Mouse (Mus musculus): ENCODE results near the gene Cyb5r3. TPM values are rescaled to one million over a fixed set of nuclear protein-coding genes. Genes with fewer than 3 reads are reported as not detected.

The Cyb5r3 gene
- polyA plus RNA-seq, 1 experiment from 2014 or later, result 148 TPM

DNA sequence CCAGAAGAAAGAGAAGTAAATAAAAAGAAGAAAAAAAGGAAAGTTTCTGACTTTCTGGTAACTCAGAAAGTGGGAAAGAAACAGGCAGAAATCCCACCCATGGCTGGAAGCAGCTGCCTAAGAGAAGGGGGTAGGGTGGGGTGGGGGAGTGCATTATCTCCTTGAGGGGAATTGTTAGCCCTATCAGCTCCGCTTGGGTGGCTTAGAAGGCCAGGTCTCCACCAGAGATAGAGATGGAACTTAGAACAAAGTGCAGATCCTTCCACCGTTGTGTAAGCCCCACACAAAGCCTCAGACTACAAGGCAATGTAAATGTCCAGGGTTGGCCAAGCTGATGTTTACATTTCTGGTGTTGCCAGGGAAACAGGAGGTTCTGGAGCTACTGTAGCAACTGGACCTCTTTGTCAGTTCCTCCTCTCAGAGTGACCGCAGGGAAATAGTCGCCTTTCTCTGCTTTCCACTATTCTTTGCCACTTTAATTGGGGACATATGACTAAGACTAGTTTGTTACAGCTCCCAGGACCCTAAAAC lies 9.5 kb upstream of the Cyb5r3 start:
- H3K4me3 ChIP-seq, result no peak overlapping the region
- H3K27ac ChIP-seq, result no peak overlapping the region
- H3K4me1 ChIP-seq, result no peaks in the 10 kb centered on the region
- no peak for ATAC-seq (ENCODE audit: low FRiP score)
- no peaks in the 10 kb centered on the region for H3K27me3 ChIP-seq
- 52% methylated on average over 4 of the region's 4 CpGs for WGBS
- no peak overlapping the region for H3K4me2 ChIP-seq (replicated peaks)
- H3K36me3 ChIP-seq, result no peaks in the 10 kb centered on the region
- no peak overlapping the region for H3K9ac ChIP-seq
- no peaks in the 10 kb centered on the region for H3K9me3 ChIP-seq (replicated peaks)

DNA sequence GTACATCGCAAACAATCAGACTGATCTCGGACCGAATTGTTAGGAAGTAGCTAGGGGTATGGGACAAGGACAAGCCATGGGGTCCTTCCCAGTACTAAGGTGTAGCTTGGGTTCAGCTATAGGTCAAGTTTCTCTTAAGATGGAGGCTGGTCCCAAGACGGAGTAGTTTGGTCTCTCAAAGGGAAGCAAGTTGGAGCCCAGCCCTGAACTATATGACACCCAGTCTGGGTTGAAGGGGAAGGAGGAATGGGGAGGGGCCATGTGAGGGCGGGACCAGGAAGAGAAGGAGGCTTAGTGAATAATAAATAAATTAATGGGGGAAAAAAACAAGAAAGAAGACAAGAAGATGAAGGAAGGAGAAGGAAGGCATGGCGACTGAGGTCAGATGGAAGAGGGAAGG lies 7.6 kb upstream of the Cyb5r3 start:
- WGBS, result 89% methylated on average over 6 of the region's 6 CpGs
- no peak overlapping the region for H3K9ac ChIP-seq
- no peak overlapping the region for H3K4me3 ChIP-seq
- H3K27me3 ChIP-seq, result no peaks in the 10 kb centered on the region
- no peak for ATAC-seq (ENCODE audit: low FRiP score)
- H3K27ac ChIP-seq, result no peak overlapping the region
- H3K4me1 ChIP-seq, result no peaks in the 10 kb centered on the region
- H3K9me3 ChIP-seq (replicated peaks), result no peaks in the 10 kb centered on the region
- no peak overlapping the region for H3K4me2 ChIP-seq (replicated peaks)
- no peaks in the 10 kb centered on the region for H3K36me3 ChIP-seq

DNA sequence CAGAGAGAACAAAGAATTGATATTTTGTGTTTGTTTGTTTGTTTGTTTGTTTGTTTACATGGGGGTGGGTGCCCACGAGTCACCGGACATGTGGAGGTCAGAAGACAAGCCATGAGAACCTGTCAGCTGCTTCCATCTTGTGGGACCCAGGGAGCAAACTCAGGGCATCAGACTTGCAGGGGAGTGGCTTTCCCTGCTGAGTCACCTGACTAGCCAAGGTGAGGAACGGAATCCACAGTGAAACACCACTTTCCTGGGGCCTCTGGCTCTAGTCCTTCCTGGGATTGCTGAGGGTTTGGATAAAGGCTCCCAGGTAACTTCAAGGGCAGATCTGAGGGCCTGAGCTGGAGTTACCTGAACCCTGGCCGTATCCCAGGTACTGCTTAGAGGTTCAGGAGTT lies 4.3 kb upstream of the Cyb5r3 start:
- no peak overlapping the region for H3K4me3 ChIP-seq
- H3K4me2 ChIP-seq (replicated peaks), result no peak overlapping the region
- H3K36me3 ChIP-seq, result no peaks in the 10 kb centered on the region
- peaks cover 8% of the 10 kb centered on the region for H3K4me1 ChIP-seq
- 80% methylated on average over 4 of the region's 4 CpGs for WGBS
- no peak for ATAC-seq (ENCODE audit: low FRiP score)
- no peak overlapping the region for H3K27ac ChIP-seq
- no peaks in the 10 kb centered on the region for H3K27me3 ChIP-seq
- no peaks in the 10 kb centered on the region for H3K9me3 ChIP-seq (replicated peaks)
- H3K9ac ChIP-seq, result no peak overlapping the region

DNA sequence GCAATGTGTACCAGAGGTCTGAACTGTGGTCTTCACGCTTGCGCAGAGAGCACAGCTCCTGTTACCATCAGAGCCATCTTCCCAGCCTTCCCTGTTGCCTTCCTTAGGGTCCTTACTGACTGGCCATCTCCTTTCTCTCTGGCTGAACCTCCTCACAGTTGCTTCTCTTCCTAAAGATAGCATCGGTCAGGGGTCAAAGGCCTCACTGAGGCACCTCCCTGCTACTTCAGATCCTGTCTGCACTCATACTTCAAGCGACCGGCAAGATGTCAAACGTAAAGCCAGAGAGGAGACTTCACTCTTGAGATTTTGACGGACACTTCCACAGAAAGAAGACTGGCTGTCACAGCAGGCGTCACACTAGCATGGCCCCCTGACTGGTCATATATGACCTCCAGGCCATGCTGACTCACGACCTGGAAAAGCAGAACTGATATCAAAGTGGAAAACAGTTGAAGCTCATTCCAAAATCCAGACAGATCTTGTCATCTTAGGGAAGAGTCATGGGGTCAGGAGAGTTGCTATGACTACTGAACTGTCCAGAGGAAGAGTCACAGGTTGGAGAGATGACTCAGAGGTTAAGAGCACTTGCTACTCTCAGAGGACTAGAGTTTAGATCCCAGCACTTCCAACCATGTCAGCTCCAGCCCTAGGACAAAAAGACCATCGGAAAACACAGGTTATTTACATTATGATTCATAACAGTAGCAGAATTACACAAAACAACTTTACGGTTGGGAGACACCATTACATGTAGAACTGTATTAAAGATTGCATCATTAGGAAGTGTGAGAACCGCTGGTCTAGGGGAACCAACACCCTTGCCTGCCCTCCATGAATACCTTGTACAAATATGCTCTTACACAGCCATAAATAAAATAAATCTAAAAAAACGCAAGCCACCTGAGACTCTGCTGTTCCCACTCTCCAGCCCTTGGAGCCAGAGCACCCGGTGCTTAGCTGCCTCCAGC lies 1.8 kb upstream of the Cyb5r3 start:
- no peak for ATAC-seq (ENCODE audit: low FRiP score)
- no peaks in the 10 kb centered on the region for H3K27me3 ChIP-seq
- H3K27ac ChIP-seq, result no peak overlapping the region
- 91% methylated on average over 14 of the region's 14 CpGs for WGBS
- H3K4me2 ChIP-seq (replicated peaks), result no peak overlapping the region
- no peak overlapping the region for H3K9ac ChIP-seq
- H3K36me3 ChIP-seq, result no peaks in the 10 kb centered on the region
- H3K4me1 ChIP-seq, result peaks cover 29% of the 10 kb centered on the region
- H3K9me3 ChIP-seq (replicated peaks), result no peaks in the 10 kb centered on the region
- no peak overlapping the region for H3K4me3 ChIP-seq

DNA sequence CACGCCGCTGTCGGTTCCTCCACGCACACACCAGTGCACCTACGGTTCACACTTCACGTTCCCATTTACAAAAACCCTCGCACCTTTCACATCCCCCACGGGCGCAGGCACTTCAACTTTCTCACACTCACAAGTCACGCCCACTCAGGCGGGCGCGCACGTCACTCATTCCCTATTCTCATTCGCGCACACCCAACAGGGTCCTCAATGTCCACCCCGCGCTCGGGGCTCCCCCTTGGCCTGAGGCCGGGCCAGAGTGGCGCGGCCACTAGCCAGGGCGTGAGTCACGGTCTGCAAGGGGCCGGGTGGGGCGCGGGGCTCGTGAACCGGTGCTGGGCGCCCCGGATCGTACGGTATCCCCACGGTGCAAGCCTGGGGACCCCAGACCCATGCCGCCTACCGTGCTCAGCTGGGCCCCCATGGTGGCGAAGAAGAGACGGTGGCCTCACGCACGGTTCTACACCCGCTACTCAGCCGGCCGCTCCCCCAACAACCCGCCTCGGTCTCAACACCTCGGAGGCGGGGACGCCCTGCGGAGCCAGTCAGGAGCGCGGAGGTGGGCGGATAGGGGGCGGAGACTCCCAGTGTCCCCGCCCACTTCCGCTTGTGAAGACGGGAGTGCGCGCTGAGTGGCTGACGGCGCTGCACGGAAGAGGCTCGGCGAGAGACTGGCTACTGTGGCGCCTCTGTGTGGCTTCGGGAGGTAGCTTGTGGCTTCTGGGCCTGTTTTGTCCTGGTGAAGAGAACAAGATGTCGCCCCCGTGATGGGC lies 495 bp downstream of the Cyb5r3 start:
- Histone ChIP-seq H3K4me1 (peaks cover 31% of the 10 kb centered on the region), H3K27me3 (no peaks in the 10 kb centered on the region)

DNA sequence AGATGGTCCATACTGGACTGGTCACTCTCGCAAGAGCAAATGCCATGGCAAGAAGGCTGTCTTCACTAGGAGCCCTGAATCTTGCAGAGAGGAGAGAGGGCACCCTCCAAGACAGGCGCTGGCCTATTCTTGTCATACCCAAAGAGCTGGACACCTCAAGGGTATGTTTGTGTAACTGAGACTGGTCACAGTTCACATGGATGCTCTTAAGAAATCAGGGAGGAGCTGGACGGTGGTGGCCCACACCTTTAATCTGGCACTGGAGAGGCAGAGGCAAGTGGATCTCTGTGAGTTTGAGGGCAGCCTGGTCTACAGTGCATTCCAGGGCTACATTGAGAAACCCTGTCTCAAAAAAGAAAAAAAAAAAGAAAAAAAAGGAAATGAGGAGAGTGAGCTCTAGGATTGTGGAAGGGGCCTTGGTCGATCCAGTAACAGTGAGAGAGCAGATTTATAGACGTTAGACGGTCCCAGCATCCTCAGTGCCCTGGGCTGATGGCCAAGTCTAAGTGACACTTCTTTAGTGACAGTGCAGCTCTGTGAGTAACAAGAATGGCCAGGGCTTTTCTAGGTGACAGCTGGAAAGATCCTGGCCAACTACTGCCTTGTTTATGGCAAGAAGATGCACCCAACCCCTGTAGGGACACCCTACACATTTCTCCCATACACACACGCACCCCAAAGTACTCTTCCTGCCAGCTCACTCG lies 1.3 kb downstream of the Cyb5r3 start:
- Histone ChIP-seq H3K36me3 (no peaks in the 10 kb centered on the region), H3K9me3 (replicated peaks) (no peaks in the 10 kb centered on the region), H3K9ac (peak overlapping the region; percentile 80), H3K4me1 (peaks cover 31% of the 10 kb centered on the region), H3K4me3 (peak overlapping the region; percentile 72), H3K27me3 (no peaks in the 10 kb centered on the region), H3K4me2 (replicated peaks) (peak overlapping the region; percentile 71), H3K27ac (0 out of 2 replicates have a peak overlapping the region, but pooled peaks have one; percentile 87)
- ATAC-seq (ENCODE audit: low FRiP score), result no peak
- 60% methylated on average over 8 of the region's 8 CpGs for WGBS

More for the DNA sequence above, 495 bp downstream of the Cyb5r3 start:
- Histone ChIP-seq H3K9ac (peak overlapping the region; percentile 80), H3K36me3 (no peaks in the 10 kb centered on the region), H3K4me3 (peak overlapping the region; percentile 72), H3K9me3 (replicated peaks) (no peaks in the 10 kb centered on the region), H3K27ac (peak overlapping the region; percentile 87), H3K4me2 (replicated peaks) (peak overlapping the region; percentile 71)
- ATAC-seq (ENCODE audit: low FRiP score), result peak; percentile 97
- WGBS, result under 1% methylated on average over 67 of the region's 67 CpGs

DNA sequence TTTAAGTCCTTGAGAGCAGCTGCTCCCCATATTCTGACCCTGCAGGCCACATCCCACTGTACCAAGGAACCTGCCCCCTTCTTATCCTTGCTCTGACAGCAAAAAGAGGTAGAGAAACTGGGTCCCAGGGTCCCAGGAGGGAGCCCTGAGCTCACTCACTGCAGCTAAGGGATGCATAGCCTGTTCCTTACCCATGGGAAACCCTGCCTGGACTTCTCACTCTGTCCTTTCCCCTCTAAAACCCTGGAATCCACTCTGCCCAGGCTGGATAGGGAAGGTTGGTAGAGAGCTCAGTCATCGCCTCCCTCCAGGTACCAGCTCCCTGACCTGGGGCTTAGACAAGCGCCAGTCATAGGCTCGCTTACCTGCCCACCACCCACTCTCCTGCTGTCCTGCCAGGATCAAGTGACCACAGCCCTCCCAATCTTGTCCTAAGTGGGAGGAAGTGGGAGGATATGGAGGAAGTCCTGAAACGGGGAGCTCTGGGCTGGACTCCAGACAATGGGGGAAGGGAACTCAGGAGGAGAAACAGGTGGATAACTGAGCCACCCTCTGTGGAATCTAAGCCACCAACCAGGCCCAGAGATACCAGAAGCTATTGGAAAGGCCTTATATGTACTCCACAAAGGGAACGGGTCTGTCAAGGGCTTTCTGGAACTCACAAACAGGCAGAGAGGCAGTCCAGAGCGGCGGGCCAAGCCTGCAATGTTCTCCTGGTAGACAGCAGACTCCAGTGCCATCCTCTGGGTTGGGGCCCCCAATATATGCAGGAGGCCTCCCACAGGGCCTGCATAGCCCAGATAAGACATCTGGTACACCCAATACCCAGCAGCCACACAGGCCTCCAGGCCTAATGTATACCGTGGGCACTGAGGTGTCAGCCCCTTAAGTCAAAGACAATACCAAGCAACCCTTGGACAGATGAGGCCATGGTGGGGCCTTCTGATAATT lies 2.3 kb downstream of the Cyb5r3 start:
- Histone ChIP-seq H3K27ac (no peak overlapping the region), H3K9me3 (replicated peaks) (no peaks in the 10 kb centered on the region), H3K27me3 (no peaks in the 10 kb centered on the region), H3K4me2 (replicated peaks) (no peak overlapping the region), H3K36me3 (peaks cover 6% of the 10 kb centered on the region; the same call in 1 of the 2 replicates), H3K4me3 (no peak overlapping the region), H3K9ac (0 out of 2 replicates have a peak overlapping the region, but pooled peaks have one; percentile 2), H3K4me1 (peaks cover 31% of the 10 kb centered on the region)
- 86% methylated on average over 8 of the region's 8 CpGs for WGBS
- ATAC-seq (ENCODE audit: low FRiP score), result no peak

DNA sequence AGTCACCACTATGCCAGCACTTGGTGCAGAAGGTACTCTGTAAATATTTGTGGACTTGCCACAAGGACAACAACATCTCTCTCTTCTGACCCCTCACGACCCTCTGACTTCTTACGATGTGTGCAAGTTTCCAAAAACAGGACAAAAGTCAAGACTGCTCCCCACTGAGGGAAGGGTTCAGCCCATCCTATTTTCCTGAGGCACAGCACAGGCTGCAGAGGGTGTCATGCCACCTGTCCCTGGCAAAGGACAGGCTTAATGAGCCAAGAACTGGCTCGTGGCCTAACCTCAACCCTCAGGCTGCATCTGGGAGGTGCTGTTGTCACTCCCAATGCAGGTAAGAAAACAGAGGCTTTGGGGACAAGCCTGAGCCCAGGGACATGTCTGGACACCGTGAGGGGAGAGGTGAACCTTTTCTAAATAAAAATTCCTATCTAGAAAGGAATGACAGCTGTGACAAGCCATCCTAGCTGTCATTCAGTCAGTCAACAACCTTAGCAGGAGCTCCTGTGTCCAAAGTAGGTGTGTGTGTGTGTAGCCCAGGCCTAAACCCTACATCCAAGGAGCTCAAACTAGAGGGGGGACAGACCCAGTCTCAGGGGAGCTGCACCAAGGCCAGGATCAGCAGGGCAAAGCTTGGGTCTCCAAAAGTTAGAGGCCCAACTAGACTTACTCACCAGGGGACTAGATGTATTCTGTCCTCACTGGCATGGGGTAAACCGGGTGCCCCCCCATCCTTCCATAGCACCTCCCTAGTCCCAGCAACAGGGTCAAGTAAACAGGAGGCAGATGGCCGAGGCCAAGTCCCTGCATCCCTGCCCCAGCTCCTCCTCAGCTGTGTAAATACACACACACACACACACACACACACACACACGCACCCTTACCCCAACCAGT lies 3.3 kb downstream of the Cyb5r3 start:
- H3K9me3 ChIP-seq (replicated peaks), result no peaks in the 10 kb centered on the region
- H3K9ac ChIP-seq, result no peak overlapping the region
- H3K4me3 ChIP-seq, result no peak overlapping the region
- H3K4me2 ChIP-seq (replicated peaks), result no peak overlapping the region
- no peak overlapping the region for H3K27ac ChIP-seq
- H3K27me3 ChIP-seq, result no peaks in the 10 kb centered on the region
- ATAC-seq (ENCODE audit: low FRiP score), result no peak
- WGBS, result 66% methylated on average over 7 of the region's 7 CpGs
- H3K36me3 ChIP-seq, result peaks cover 10% of the 10 kb centered on the region; the same call in 1 of the 2 replicates
- peaks cover 31% of the 10 kb centered on the region for H3K4me1 ChIP-seq

DNA sequence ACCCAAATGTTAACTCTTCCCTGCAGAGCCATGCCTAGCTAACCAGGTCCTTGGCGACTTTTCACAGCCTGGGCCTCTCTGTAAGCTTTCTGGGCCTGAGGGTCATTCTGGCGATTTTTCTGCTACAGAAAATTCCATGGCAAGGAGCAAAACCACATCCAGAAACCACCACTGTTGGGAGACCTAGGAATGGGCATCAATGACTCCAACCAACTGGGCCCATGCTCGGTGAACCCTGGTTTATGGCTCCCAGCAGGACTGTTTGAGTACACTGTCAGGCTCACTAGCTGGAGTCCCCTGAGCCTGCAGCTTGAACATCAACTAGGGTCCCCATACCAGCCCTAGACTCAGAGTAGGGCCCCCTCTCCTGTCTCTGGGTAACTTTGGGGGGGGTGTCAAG lies 4.1 kb downstream of the Cyb5r3 start:
- Histone ChIP-seq H3K27ac (no peak overlapping the region), H3K4me1 (peaks cover 31% of the 10 kb centered on the region), H3K9me3 (replicated peaks) (no peaks in the 10 kb centered on the region), H3K4me3 (no peak overlapping the region), H3K9ac (no peak overlapping the region), H3K27me3 (no peaks in the 10 kb centered on the region), H3K4me2 (replicated peaks) (no peak overlapping the region), H3K36me3 (peaks cover 10% of the 10 kb centered on the region; the same call in 1 of the 2 replicates)
- WGBS, result 89% methylated on average over 3 of the region's 3 CpGs
- no peak for ATAC-seq (ENCODE audit: low FRiP score)

DNA sequence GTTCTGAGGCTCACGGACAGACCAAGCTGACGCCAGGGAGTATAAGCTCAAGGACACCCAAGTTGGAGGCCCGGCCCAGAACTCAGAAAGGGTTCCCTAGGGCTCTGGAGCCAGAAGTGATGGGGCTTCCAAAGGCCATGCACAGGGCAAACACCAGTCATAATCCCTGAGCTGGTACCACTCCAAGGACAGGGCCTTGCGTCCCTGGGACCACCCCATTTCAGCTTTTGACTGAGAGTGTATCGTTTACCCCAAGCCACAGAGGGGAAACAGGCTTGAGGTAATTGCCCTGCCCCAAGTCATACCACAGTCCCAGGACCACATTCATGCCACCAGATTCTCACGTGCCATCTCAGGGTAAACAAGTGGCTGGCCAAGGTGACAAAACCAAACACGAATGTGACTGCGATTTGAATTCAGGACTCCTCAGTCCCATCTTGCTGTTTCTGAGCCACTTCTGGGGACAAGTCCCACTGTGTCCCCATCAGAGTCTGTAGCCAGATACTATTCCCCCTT lies 4.8 kb downstream of the Cyb5r3 start:
- no peak for ATAC-seq (ENCODE audit: low FRiP score)
- Histone ChIP-seq H3K4me3 (no peak overlapping the region), H3K36me3 (peaks cover 14% of the 10 kb centered on the region; the same call in 1 of the 2 replicates), H3K4me1 (peaks cover 24% of the 10 kb centered on the region), H3K4me2 (replicated peaks) (no peak overlapping the region), H3K9ac (no peak overlapping the region), H3K27me3 (no peaks in the 10 kb centered on the region), H3K9me3 (replicated peaks) (no peaks in the 10 kb centered on the region), H3K27ac (0 out of 2 replicates have a peak overlapping the region, but pooled peaks have one; percentile 3)
- 92% methylated on average over 8 of the region's 8 CpGs for WGBS

Measured in hindbrain, embryonic 12.5 days (tissue).